Mouse (Mus musculus) kidney, embryonic 14.5 days (tissue): ENCODE data around the gene Lrrc27. TPM values are rescaled to one million over a fixed set of nuclear protein-coding genes. Genes with fewer than 3 reads are reported as not detected.

ENCODE experiments used
- ATAC-seq: fragments of 200-750 bp; cut with Nextera tagmentation; 2 replicates; pipeline ENCODE4 v1.8.0; 2017; ENCODE audit warnings: moderate number of reproducible peaks, mild to moderate bottlenecking, moderate TSS enrichment, moderate library complexity; ENCODE audit not compliant: low FRiP score, low TSS enrichment
- H3K27ac ChIP-seq: fragments of 300-500 bp; sonication (generic); 2 replicates; pipeline ENCODE4 v1.5.1; 2014; ENCODE audit warnings: low read depth, mild to moderate bottlenecking, low read length, moderate library complexity, mixed read lengths
- H3K27me3 ChIP-seq: fragments of 300-500 bp; sonication (generic); 2 replicates; pipeline ENCODE4 v1.6.1; 2014; ENCODE audit warnings: mild to moderate bottlenecking, low read length; ENCODE audit not compliant: control insufficient read depth, insufficient read depth
- H3K36me3 ChIP-seq: fragments of 300-500 bp; sonication (generic); 2 replicates; pipeline ENCODE4 v1.6.1; 2014; ENCODE audit warnings: low read length, mixed read lengths; ENCODE audit not compliant: control insufficient read depth, insufficient read depth
- H3K4me1 ChIP-seq: fragments of 300-500 bp; sonication (generic); 2 replicates; pipeline ENCODE4 v1.6.1; 2014; ENCODE audit warnings: low read length, mixed read lengths; ENCODE audit not compliant: control insufficient read depth, insufficient read depth
- H3K4me2 ChIP-seq: fragments of 300-500 bp; sonication (generic); replicated peaks from 2 replicates; pipeline ENCODE4 v1.6.1; 2014; ENCODE audit warnings: low read depth, mild to moderate bottlenecking, low read length
- H3K4me3 ChIP-seq: fragments of 300-500 bp; sonication (generic); 2 replicates; pipeline ENCODE4 v1.5.1; 2014; ENCODE audit warnings: mild to moderate bottlenecking, low read length
- H3K9ac ChIP-seq: fragments of 300-500 bp; sonication (generic); 2 replicates; pipeline ENCODE4 v1.6.1; 2014; ENCODE audit warnings: low read depth, mild to moderate bottlenecking, low read length, moderate library complexity
- H3K9me3 ChIP-seq: fragments of 300-500 bp; sonication (generic); 2 replicates; pipeline ENCODE4 v1.6.1; 2016; ENCODE audit warnings: low read length; ENCODE audit not compliant: control insufficient read depth
- WGBS: fragments of 180-500 bp; shearing (Covaris S2); extraction: QIAGEN DNeasy Blood & Tissue Kit; methylation state at CpG from one replicate; pipeline ENCODE4 v1.1.7; 2014; 5-methylcytosine and 5-hydroxymethylcytosine counted together
- polyA plus RNA-seq: library from polyadenylated mRNA; unstranded; fragments of >200 nt; fragmentation: Nextera tagmentation; extraction: Ambion mirVana; gene quantifications from 2 replicates; pipeline ENCODE4 v1.2.1, GENCODE M21; 2014

Gene Lrrc27
- polyA plus RNA-seq, 1 experiment from 2014 or later, result 6.6 TPM

DNA sequence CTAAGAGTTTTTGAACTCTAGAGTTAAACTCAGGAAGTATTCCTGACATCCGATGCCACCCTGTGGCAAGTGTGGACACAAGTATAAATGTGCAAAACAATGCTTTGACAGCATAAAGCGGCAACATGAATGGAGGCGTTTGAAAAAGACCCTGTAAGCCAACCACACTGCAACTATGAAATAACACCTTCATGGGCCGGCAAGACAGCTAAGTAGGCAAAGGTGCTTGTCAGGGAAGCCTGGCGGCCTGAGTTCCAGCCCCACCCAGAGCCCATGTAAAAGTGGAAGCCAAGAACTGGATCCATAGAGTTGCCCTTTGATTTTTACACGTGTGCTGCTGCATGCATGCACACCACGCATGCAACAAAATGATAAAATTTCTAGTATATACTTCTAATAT is 4.3 kb downstream of the Lrrc27 start:
- no peak overlapping the region for H3K27ac ChIP-seq
- H3K9ac ChIP-seq, result no peak overlapping the region
- H3K4me2 ChIP-seq, result no peak overlapping the region
- no peaks in the 10 kb centered on the region for H3K36me3 ChIP-seq
- peaks cover 11% of the 10 kb centered on the region for H3K4me1 ChIP-seq
- 87% methylated on average over 7 of the region's 7 CpGs for WGBS
- H3K27me3 ChIP-seq, result no peaks in the 10 kb centered on the region
- no peaks in the 10 kb centered on the region for H3K9me3 ChIP-seq
- ATAC-seq, result no peak
- no peak overlapping the region for H3K4me3 ChIP-seq

DNA sequence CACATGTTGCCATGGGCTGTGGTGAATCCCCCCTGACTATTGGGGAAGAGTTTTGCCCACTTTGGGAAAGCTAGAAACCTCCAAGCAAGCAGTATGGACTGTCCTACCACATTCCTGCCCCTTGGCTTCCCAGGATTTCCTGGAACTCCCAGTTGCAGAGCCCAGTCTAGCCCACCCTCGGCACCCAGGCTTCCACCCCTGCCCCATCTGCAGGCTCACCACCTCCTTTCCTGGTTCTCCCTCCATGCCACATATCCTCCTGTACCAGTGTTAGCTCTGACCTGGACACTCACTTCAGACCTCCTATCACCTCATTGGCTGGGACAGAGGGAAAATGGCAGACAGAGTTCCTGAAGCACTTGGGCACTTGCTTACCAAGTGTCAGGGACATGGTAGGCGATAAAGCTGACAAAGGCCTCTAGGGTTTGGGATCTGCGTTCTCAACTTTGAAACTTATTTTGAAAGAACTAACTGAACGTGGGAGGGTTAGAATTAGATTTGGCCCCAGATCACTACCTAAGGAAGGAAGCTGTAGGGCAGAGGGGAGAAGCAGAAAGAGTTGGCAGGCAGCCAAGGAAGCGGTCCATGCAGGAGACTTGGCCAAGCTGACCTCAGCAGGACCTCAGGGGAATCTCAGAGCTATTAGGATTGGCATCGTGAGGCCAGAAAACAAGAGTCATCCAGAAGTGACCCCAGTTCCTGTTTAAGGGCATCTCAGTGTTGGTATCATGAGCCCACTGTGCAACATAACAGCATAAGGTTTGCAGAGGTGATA is 6.0 kb downstream of the Lrrc27 start:
- Histone ChIP-seq H3K4me2 (no peak overlapping the region), H3K27me3 (no peaks in the 10 kb centered on the region), H3K4me3 (no peak overlapping the region), H3K9me3 (no peaks in the 10 kb centered on the region), H3K27ac (no peak overlapping the region), H3K36me3 (no peaks in the 10 kb centered on the region), H3K9ac (no peak overlapping the region), H3K4me1 (peaks cover 2% of the 10 kb centered on the region)
- ATAC-seq, result no peak
- WGBS, result 43% methylated on average over 6 of the region's 6 CpGs

DNA sequence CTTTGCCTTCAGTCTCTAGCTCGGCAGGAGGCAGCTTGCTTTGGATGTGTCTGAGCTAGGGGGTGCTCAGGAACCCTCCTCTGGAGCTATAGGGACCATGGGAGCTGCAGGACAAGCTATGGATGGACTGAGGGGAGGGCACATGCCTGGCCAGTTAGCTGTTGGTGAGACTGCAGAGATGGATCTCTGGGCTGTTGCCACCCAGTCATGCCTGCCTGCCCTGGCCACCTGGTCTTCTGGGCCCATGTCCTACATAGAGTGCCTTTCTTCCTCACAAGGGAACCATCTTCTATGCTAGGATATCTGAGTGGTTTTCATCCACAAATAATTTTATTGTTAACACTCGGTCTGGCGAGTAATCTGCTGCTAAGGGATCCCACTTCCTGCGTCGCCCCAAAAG is 6.7 kb downstream of the Lrrc27 start:
- H3K27ac ChIP-seq, result no peak overlapping the region
- H3K27me3 ChIP-seq, result no peaks in the 10 kb centered on the region
- no peak overlapping the region for H3K4me2 ChIP-seq
- H3K9me3 ChIP-seq, result no peaks in the 10 kb centered on the region
- H3K9ac ChIP-seq, result no peak overlapping the region
- no peak for ATAC-seq
- H3K4me1 ChIP-seq, result no peaks in the 10 kb centered on the region; the same call in 1 of the 2 replicates
- no peak overlapping the region for H3K4me3 ChIP-seq
- H3K36me3 ChIP-seq, result no peaks in the 10 kb centered on the region
- WGBS, result 85% methylated on average over 5 of the region's 5 CpGs

DNA sequence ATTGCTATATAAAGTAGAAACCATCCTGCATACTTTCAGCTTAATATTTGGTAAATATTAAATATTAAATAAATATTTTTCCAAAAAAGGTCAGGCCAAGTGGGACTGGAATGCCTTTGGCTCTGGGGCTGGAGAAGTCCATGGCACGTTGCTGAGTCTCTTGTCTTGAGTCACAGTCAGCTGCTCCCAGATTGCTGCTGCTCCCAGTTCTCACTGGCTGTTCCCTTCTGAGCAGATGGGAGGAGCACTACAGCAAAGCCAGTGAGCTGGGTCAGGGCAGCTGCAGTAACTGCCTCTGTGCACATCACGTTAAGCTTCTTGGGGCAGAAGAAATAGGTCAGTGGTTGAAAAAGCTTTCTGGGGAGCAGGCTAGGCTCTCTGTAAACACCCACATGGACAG is 7.5 kb downstream of the Lrrc27 start:
- 28% methylated on average over 2 of the region's 2 CpGs for WGBS

DNA sequence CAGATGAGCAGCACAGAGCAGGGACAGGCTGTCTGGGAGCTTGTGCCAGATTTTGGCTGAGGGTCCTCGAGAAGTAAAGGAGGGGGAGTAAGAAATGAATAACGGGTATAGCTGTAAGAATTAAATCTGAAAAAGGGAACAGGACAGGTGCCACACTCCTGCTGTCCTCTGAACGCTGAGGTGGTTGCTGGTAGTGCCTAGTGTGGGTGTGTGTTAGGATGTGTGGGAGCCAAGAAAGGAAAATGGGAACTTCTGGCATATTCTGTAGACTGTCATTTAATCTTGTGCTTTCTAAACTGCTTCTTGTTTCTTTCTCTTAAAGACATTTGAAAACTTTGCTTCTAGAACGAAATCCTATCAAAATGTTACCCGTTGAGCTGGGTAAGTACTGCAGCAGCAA is 8.3 kb downstream of the Lrrc27 start:
- Histone ChIP-seq H3K27me3 (no peaks in the 10 kb centered on the region), H3K4me2 (no peak overlapping the region), H3K27ac (no peak overlapping the region), H3K36me3 (no peaks in the 10 kb centered on the region), H3K4me1 (no peaks in the 10 kb centered on the region; the same call in 1 of the 2 replicates), H3K4me3 (no peak overlapping the region), H3K9ac (no peak overlapping the region), H3K9me3 (no peaks in the 10 kb centered on the region)
- WGBS, result 79% methylated on average over 5 of the region's 5 CpGs
- no peak for ATAC-seq

More for the DNA sequence above, 7.5 kb downstream of the Lrrc27 start:
- Histone ChIP-seq H3K4me3 (no peak overlapping the region), H3K9ac (no peak overlapping the region), H3K27me3 (no peaks in the 10 kb centered on the region), H3K27ac (no peak overlapping the region), H3K4me1 (no peaks in the 10 kb centered on the region; the same call in 1 of the 2 replicates), H3K9me3 (no peaks in the 10 kb centered on the region), H3K4me2 (no peak overlapping the region), H3K36me3 (no peaks in the 10 kb centered on the region)
- ATAC-seq, result 0 out of 2 replicates have a peak, but pooled peaks have one; percentile 25

DNA sequence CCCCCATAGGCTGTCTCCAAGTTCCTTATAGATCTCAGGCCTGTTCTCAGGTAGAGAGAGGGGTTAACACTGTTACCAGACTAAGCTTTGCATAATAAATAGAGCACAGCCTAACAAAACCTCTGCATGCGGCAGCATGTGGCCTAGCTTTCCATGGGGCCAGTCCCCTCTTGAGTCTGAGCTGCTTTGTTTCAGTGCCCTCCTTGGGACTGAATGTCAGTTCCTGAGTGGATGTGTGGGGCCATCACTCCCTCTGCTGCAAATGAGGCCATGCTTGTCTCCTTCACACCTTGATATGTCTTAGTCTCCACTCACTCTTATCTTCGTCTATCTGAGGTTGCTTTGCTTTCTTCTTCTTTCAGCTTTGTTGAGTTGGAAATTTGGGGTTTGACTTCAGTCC is 9.1 kb downstream of the Lrrc27 start:
- Histone ChIP-seq H3K4me2 (no peak overlapping the region), H3K36me3 (no peaks in the 10 kb centered on the region), H3K4me1 (no peaks in the 10 kb centered on the region; the same call in 1 of the 2 replicates), H3K27me3 (no peaks in the 10 kb centered on the region), H3K27ac (no peak overlapping the region), H3K9ac (no peak overlapping the region), H3K4me3 (no peak overlapping the region), H3K9me3 (no peaks in the 10 kb centered on the region)
- 94% methylated on average over 2 of the region's 2 CpGs for WGBS
- no peak for ATAC-seq

DNA sequence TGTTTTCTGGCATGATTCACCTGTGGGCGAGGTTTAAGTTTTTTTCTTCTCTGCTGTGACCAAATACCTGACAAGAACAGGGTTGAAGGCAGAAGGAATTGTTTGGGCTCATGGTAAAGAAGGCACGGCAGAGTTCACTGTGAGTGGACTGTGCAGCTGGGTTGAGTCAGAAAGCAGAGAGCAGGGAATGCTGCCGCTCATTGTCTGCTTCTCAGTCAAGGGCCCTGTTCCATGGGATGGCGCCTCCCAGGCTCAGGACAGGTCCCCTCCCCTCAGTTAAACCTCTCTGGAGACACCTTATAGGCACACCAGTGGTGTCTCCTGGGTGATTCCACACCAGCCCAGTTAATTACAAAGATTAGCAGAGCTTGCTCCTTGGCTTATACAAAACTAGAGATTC is 9.6 kb downstream of the Lrrc27 start:
- H3K36me3 ChIP-seq, result no peaks in the 10 kb centered on the region
- H3K9ac ChIP-seq, result no peak overlapping the region
- no peak overlapping the region for H3K27ac ChIP-seq
- H3K4me1 ChIP-seq, result no peaks in the 10 kb centered on the region; the same call in 1 of the 2 replicates
- 92% methylated on average over 4 of the region's 4 CpGs for WGBS
- H3K27me3 ChIP-seq, result no peaks in the 10 kb centered on the region
- no peak for ATAC-seq
- H3K4me2 ChIP-seq, result no peak overlapping the region
- H3K4me3 ChIP-seq, result no peak overlapping the region
- no peaks in the 10 kb centered on the region for H3K9me3 ChIP-seq

DNA sequence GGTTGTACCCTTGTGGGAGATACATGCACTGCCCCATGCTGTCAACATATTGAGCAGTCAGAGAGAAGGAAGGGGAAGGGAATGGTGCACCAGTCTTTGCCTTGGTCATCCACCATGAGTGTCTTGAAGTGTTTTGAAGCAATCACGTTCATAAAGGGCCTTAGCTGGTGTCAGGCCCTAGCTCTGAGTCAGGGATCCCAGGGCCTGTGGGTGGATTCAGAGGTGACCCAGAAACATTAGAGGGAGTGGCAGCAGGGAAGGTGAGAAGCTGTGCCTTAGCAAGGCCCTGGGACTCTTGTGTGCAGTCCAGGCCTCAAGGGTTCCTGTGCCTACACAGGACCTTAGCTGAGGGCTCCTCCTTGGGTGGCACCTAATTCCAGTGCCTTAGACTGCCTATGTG is 11.3 kb downstream of the Lrrc27 start:
- Histone ChIP-seq H3K4me3 (no peak overlapping the region), H3K36me3 (no peaks in the 10 kb centered on the region), H3K9ac (no peak overlapping the region), H3K9me3 (no peaks in the 10 kb centered on the region), H3K4me1 (peaks cover 6% of the 10 kb centered on the region; the same call in 1 of the 2 replicates), H3K4me2 (no peak overlapping the region), H3K27me3 (no peaks in the 10 kb centered on the region), H3K27ac (no peak overlapping the region)
- ATAC-seq, result no peak
- 87% methylated on average over 1 of the region's 1 CpGs for WGBS

DNA sequence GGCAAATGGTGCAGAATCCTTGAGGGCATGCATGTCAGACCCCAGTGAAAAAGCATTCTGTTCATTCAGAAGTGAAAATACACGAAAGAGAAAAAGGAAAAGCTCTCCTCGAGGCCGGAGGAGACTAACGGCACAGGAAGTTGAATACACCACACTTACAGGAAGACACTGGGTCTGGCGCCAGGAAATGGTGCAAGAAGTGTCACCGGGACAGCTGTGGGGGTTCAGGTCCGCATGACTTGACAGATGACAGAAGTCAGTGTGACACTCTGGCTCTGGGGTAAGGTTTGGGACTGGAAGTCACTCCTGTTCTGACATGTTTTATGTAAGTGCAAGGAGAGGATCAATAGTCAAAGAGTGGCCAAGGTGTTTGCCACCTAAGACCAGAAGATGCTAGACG is 11.9 kb downstream of the Lrrc27 start:
- no peaks in the 10 kb centered on the region for H3K9me3 ChIP-seq
- H3K4me1 ChIP-seq, result 0 out of 2 replicates have a peak, but pooled peaks cover 6% of the 10 kb centered on the region
- no peak for ATAC-seq
- 62% methylated on average over 8 of the region's 8 CpGs for WGBS
- H3K36me3 ChIP-seq, result no peaks in the 10 kb centered on the region
- H3K9ac ChIP-seq, result no peak overlapping the region
- no peaks in the 10 kb centered on the region for H3K27me3 ChIP-seq
- no peak overlapping the region for H3K4me2 ChIP-seq
- H3K4me3 ChIP-seq, result no peak overlapping the region
- H3K27ac ChIP-seq, result no peak overlapping the region; the same call in 1 of the 2 replicates
